Comparison of ENCODE assay signal across 12 mouse cellular contexts in genomic region chr8:77958814-77959372, GRCm38 (mm10).
"Had no signal": no experiment of that assay in that cellular context is flagged by ENCODE, and none has a peak within 500 bp of the region (broad histone marks: within the 10 kb centered on the region; RNA-seq: fewer than 3 reads in every experiment).

No protein-coding gene starts in this region.

- DNase-seq: kidney, adult 18-20 months; kidney, adult 9 months; kidney, postnatal 14 days; layer of hippocampus, adult 9-11 months; liver, embryonic 13.5 days; lung, adult 2 months; midbrain, embryonic 14.5 days; right cerebral cortex, adult 18-20 months; right cerebral cortex, postnatal 14 days; right cerebral cortex, postnatal 4 days; thymus, adult 2 months; thymus, postnatal 14 days had no signal
